Mouse (Mus musculus) myocyte (in vitro differentiated cells): ENCODE data around the gene Krt87. TPM values are rescaled to one million over a fixed set of nuclear protein-coding genes. Genes with fewer than 3 reads are reported as not detected.

Experiments used
- H3K27me3 ChIP-seq: one replicate; pipeline ENCODE4 v1.6.1; 2011; ENCODE audit not compliant: control insufficient read depth, insufficient read depth, insufficient read length
- H3K36me3 ChIP-seq: one replicate; pipeline ENCODE4 v1.6.1; 2011; ENCODE audit not compliant: control insufficient read depth, insufficient read depth
- H3K4me2 ChIP-seq: one replicate; pipeline ENCODE4 v1.6.1; 2011; ENCODE audit warnings: low read depth, control low read depth
- H3K4me3 ChIP-seq: one replicate; pipeline ENCODE4 v1.5.1; 2011; ENCODE audit warnings: mild to moderate bottlenecking, control low read depth, moderate library complexity
- H3K79me2 ChIP-seq: one replicate; pipeline ENCODE4 v1.6.1; 2011; ENCODE audit not compliant: control insufficient read depth, insufficient read depth
- H3ac ChIP-seq: one replicate; pipeline ENCODE4 v1.6.1; 2011; ENCODE audit not compliant: control insufficient read depth, insufficient read length
- CEBPB ChIP-seq: IDR thresholded peaks from 2 replicates; pipeline ENCODE4 v1.6.1; 2011; ENCODE audit warnings: mild to moderate bottlenecking, moderate library complexity; ENCODE audit not compliant: poor library complexity, insufficient read depth, severe bottlenecking
- E2F4 ChIP-seq: IDR thresholded peaks from one replicate; pipeline ENCODE4 v1.6.1; 2011; ENCODE audit warnings: mild to moderate bottlenecking, control low read depth, moderate library complexity; ENCODE audit not compliant: insufficient read depth
- MAX ChIP-seq: IDR thresholded peaks from one replicate; pipeline ENCODE4 v1.6.1; 2011; ENCODE audit warnings: low read depth, mild to moderate bottlenecking, control low read depth
- MYOD1 ChIP-seq, 3 experiments: IDR thresholded peaks; one replicate each; pipeline ENCODE4 v1.6.1; 2011; ENCODE audit warnings: control low read depth in 2 of 3, low read depth in 2 of 3, mild to moderate bottlenecking in 2 of 3, moderate library complexity in 1 of 3; ENCODE audit not compliant: insufficient read length in 2 of 3, control insufficient read depth in 1 of 3
- MYOG ChIP-seq, 3 experiments: IDR thresholded peaks; one replicate each; pipeline ENCODE4 v1.6.1; 2011; ENCODE audit warnings: control low read depth in 2 of 3, low read depth in 2 of 3, mild to moderate bottlenecking in 2 of 3; ENCODE audit not compliant: insufficient read length in 2 of 3, control insufficient read depth in 1 of 3, insufficient read depth in 1 of 3
- POLR2A ChIP-seq: IDR thresholded peaks from one replicate; pipeline ENCODE4 v1.6.1; 2011; ENCODE audit warnings: low read depth, mild to moderate bottlenecking, control low read depth, moderate library complexity; ENCODE audit not compliant: insufficient read length
- POLR2AphosphoS2 ChIP-seq: IDR thresholded peaks from one replicate; pipeline ENCODE4 v1.6.1; 2011; ENCODE audit warnings: low read depth, control low read depth; ENCODE audit not compliant: insufficient read length
- REST ChIP-seq: IDR thresholded peaks from one replicate; pipeline ENCODE4 v1.6.1; 2011; ENCODE audit warnings: mild to moderate bottlenecking, control low read depth, moderate library complexity; ENCODE audit not compliant: insufficient read depth, insufficient read length
- SRF ChIP-seq: IDR thresholded peaks from one replicate; pipeline ENCODE4 v1.6.1; 2011; ENCODE audit warnings: low read depth; ENCODE audit not compliant: control insufficient read depth, insufficient read length
- TCF12 ChIP-seq: IDR thresholded peaks from one replicate; pipeline ENCODE4 v1.6.1; 2011; ENCODE audit warnings: mild to moderate bottlenecking, control low read depth; ENCODE audit not compliant: poor library complexity, insufficient read depth, severe bottlenecking
- TCF3 ChIP-seq: IDR thresholded peaks from one replicate; pipeline ENCODE4 v1.6.1; 2011; ENCODE audit warnings: low read depth, control low read depth; ENCODE audit not compliant: insufficient read length
- USF1 ChIP-seq: IDR thresholded peaks from one replicate; pipeline ENCODE4 v1.6.1; 2011; ENCODE audit warnings: low read depth, mild to moderate bottlenecking, control low read depth, moderate library complexity
- polyA plus RNA-seq: library from polyadenylated mRNA; unstranded; fragments of >200 nt; fragmentation: generic; extraction: Trizol; gene quantifications from one replicate; pipeline ENCODE4 v1.2.1, GENCODE M21; 2012; ENCODE audit warnings: missing spikeins

Gene Krt87
- polyA plus RNA-seq, 1 experiment: not detected

GRCm38 (mm10) chr15:101397683-101398082 is 40.9 kb downstream of the Krt87 start:
- Histone ChIP-seq H3ac (no peak overlapping the region), H3K4me3 (no peak overlapping the region), H3K36me3 (no peaks in the 10 kb centered on the region), H3K79me2 (no peaks in the 10 kb centered on the region), H3K4me2 (no peak overlapping the region), H3K27me3 (peaks cover 18% of the 10 kb centered on the region)
- no peak for TF ChIP-seq MYOD1 (IDR thresholded peaks at IDR 0.05; ENCODE audit: control insufficient read depth in 1 of 3, insufficient read length in 2 of 3, low read depth in 2 of 3)
- no peak for TF ChIP-seq REST
- no peak for TF ChIP-seq USF1
- TF ChIP-seq E2F4: no peak
- TF ChIP-seq MAX: no peak
- no peak for TF ChIP-seq POLR2A
- TF ChIP-seq SRF: no peak
- no peak for TF ChIP-seq MYOG (IDR thresholded peaks at IDR 0.05; ENCODE audit: control insufficient read depth in 1 of 3, insufficient read depth in 1 of 3, insufficient read length in 2 of 3, low read depth in 2 of 3)
- no peak for TF ChIP-seq CEBPB
- no peak for TF ChIP-seq TCF3
- TF ChIP-seq TCF12: no peak
- no peak for TF ChIP-seq POLR2AphosphoS2

GRCm38 (mm10) chr15:101396921-101397320 is 41.7 kb downstream of the Krt87 start:
- Histone ChIP-seq H3K27me3 (peaks cover 18% of the 10 kb centered on the region), H3K36me3 (no peaks in the 10 kb centered on the region), H3K4me3 (no peak overlapping the region), H3K4me2 (no peak overlapping the region), H3ac (no peak overlapping the region), H3K79me2 (no peaks in the 10 kb centered on the region)
- no peak for TF ChIP-seq TCF3
- TF ChIP-seq E2F4: no peak
- no peak for TF ChIP-seq POLR2A
- TF ChIP-seq CEBPB: no peak
- no peak for TF ChIP-seq TCF12
- no peak for TF ChIP-seq MYOD1 (IDR thresholded peaks at IDR 0.05; ENCODE audit: control insufficient read depth in 1 of 3, insufficient read length in 2 of 3, low read depth in 2 of 3)
- no peak for TF ChIP-seq MYOG (IDR thresholded peaks at IDR 0.05; ENCODE audit: control insufficient read depth in 1 of 3, insufficient read depth in 1 of 3, insufficient read length in 2 of 3, low read depth in 2 of 3)
- no peak for TF ChIP-seq POLR2AphosphoS2
- no peak for TF ChIP-seq SRF
- no peak for TF ChIP-seq REST
- TF ChIP-seq MAX: no peak
- TF ChIP-seq USF1: no peak

GRCm38 (mm10) chr15:101396466-101396865 is 42.1 kb downstream of the Krt87 start:
- H3K36me3 ChIP-seq: no peaks in the 10 kb centered on the region
- H3K4me3 ChIP-seq: no peak overlapping the region
- H3K4me2 ChIP-seq: peak overlapping the region; percentile 21
- H3K27me3 ChIP-seq: peaks cover 18% of the 10 kb centered on the region
- no peak for TF ChIP-seq USF1
- TF ChIP-seq CEBPB: 0 out of 2 replicates have a peak, but pooled peaks have one; percentile 3
- no peak for TF ChIP-seq POLR2AphosphoS2
- TF ChIP-seq TCF3: peak; percentile 60
- TF ChIP-seq E2F4: no peak
- peak in 2 of 3 experiments; percentile 70 to 73 for TF ChIP-seq MYOD1 (IDR thresholded peaks at IDR 0.05; ENCODE audit: control insufficient read depth in 1 of 3, insufficient read length in 2 of 3, low read depth in 2 of 3)
- no peak for TF ChIP-seq REST
- TF ChIP-seq POLR2A: no peak
- TF ChIP-seq TCF12: peak; percentile 45
- TF ChIP-seq MAX: no peak
- peak in 2 of 3 experiments; percentile 40 to 58 for TF ChIP-seq MYOG (IDR thresholded peaks at IDR 0.05; ENCODE audit: control insufficient read depth in 1 of 3, insufficient read depth in 1 of 3, insufficient read length in 2 of 3, low read depth in 2 of 3)
- no peak overlapping the region for H3ac ChIP-seq
- H3K79me2 ChIP-seq: no peaks in the 10 kb centered on the region

- H3K4me3 ChIP-seq: no peak overlapping the region
- no peak overlapping the region for H3ac ChIP-seq
- H3K27me3 ChIP-seq: peaks cover 7% of the 10 kb centered on the region
- no peaks in the 10 kb centered on the region for H3K79me2 ChIP-seq
- no peak for TF ChIP-seq E2F4
- no peaks in the 10 kb centered on the region for H3K36me3 ChIP-seq
- no peak overlapping the region for H3K4me2 ChIP-seq
Observed at GRCm38 (mm10) chr15:101394908-101395307, 43.7 kb downstream of the Krt87 start.

GRCm38 (mm10) chr15:101392251-101392650 is 46.4 kb downstream of the Krt87 start:
- Histone ChIP-seq H3K79me2 (no peaks in the 10 kb centered on the region), H3K4me3 (no peak overlapping the region), H3K4me2 (peak overlapping the region; percentile 19), H3ac (no peak overlapping the region), H3K27me3 (no peaks in the 10 kb centered on the region), H3K36me3 (no peaks in the 10 kb centered on the region)
- TF ChIP-seq POLR2A: no peak
- TF ChIP-seq CEBPB: no peak
- TF ChIP-seq USF1: no peak
- no peak for TF ChIP-seq E2F4
- no peak for TF ChIP-seq TCF12
- TF ChIP-seq REST: no peak
- TF ChIP-seq SRF: no peak
- no peak for TF ChIP-seq MYOG (IDR thresholded peaks at IDR 0.05; ENCODE audit: control insufficient read depth in 1 of 3, insufficient read depth in 1 of 3, insufficient read length in 2 of 3, low read depth in 2 of 3)
- TF ChIP-seq POLR2AphosphoS2: no peak
- TF ChIP-seq MYOD1 (IDR thresholded peaks at IDR 0.05; ENCODE audit: control insufficient read depth in 1 of 3, insufficient read length in 2 of 3, low read depth in 2 of 3): no peak
- TF ChIP-seq MAX: no peak
- no peak for TF ChIP-seq TCF3
